Mouse (Mus musculus) cerebellum, adult 11-12 months (tissue): Measurements from ENCODE around the gene Ing1.
"Not testable (repeated sequence)": the region's sequence is repeated elsewhere in the genome, so short reads cannot be mapped to it uniquely, and the experiment has no call there.

Experiments
- DNase-seq: peaks from one replicate; pipeline ENCODE4 v3.0.0; 2022

Gene Ing1

GRCm38 (mm10) chr8:11551497-11551896 is 3.9 kb upstream of the Ing1 start:
- not testable (repeated sequence) for DNase-seq

- no peak for DNase-seq
Observed at GRCm38 (mm10) chr8:11552390-11552789, 3.0 kb upstream of the Ing1 start.

- DNase-seq: peak; percentile 100
Observed at GRCm38 (mm10) chr8:11555720-11556591, 585 bp downstream of the Ing1 start.

- DNase-seq: peak; percentile 75
Observed at GRCm38 (mm10) chr8:11556691-11557423, 1.5 kb downstream of the Ing1 start.

GRCm38 (mm10) chr8:11557424-11557767 is 2.0 kb downstream of the Ing1 start:
- no peak for DNase-seq

GRCm38 (mm10) chr8:11557768-11558629 is 2.6 kb downstream of the Ing1 start:
- DNase-seq: peak; percentile 99

GRCm38 (mm10) chr8:11559511-11559910 is 4.1 kb downstream of the Ing1 start:
- DNase-seq: no peak

- DNase-seq: no peak
Observed at GRCm38 (mm10) chr8:11560220-11560619, 4.8 kb downstream of the Ing1 start.

- DNase-seq: no peak
Observed at GRCm38 (mm10) chr8:11564236-11564635, 8.9 kb downstream of the Ing1 start.

GRCm38 (mm10) chr8:11564721-11565120 is 9.3 kb downstream of the Ing1 start:
- no peak for DNase-seq

- not testable (repeated sequence) for DNase-seq
Observed at GRCm38 (mm10) chr8:11568193-11568592, 12.8 kb downstream of the Ing1 start.

GRCm38 (mm10) chr8:11569260-11570097 is 14.1 kb downstream of the Ing1 start:
- DNase-seq: no peak

GRCm38 (mm10) chr8:11570742-11571141 is 15.4 kb downstream of the Ing1 start:
- DNase-seq: no peak

- DNase-seq: no peak
Observed at GRCm38 (mm10) chr8:11571950-11572349, 16.6 kb downstream of the Ing1 start.

GRCm38 (mm10) chr8:11572428-11572827 is 17.1 kb downstream of the Ing1 start:
- no peak for DNase-seq

- no peak for DNase-seq
Observed at GRCm38 (mm10) chr8:11574911-11575603, 19.7 kb downstream of the Ing1 start.

GRCm38 (mm10) chr8:11575604-11576384 is 20.4 kb downstream of the Ing1 start:
- DNase-seq: no peak

GRCm38 (mm10) chr8:11585513-11586373 is 30.4 kb downstream of the Ing1 start:
- no peak for DNase-seq

- DNase-seq: no peak
Observed at GRCm38 (mm10) chr8:11586374-11586745, 31.0 kb downstream of the Ing1 start.

- no peak for DNase-seq
Observed at GRCm38 (mm10) chr8:11591837-11592236, 36.5 kb downstream of the Ing1 start.
